Mouse (Mus musculus) olfactory bulb, adult 2 months (tissue): ENCODE measurements around the gene Mapk8ip3. TPM values are rescaled to one million over a fixed set of nuclear protein-coding genes. Genes with fewer than 3 reads are reported as not detected.

Source experiments
- H3K27ac ChIP-seq: fragments of 200-500 bp; 2 replicates; pipeline ENCODE4 v1.5.1; 2012; ENCODE audit warnings: low read depth, low read length; ENCODE audit not compliant: insufficient read depth
- H3K4me1 ChIP-seq: fragments of 200-500 bp; 2 replicates; pipeline ENCODE4 v1.6.1; 2012; ENCODE audit warnings: low read length; ENCODE audit not compliant: control insufficient read depth, insufficient read depth
- H3K4me3 ChIP-seq: fragments of 200-500 bp; 2 replicates; pipeline ENCODE4 v1.5.1; 2012; ENCODE audit warnings: mild to moderate bottlenecking, low read depth, low read length, moderate library complexity; ENCODE audit not compliant: insufficient read depth
- CTCF ChIP-seq: fragments of 200-500 bp; IDR thresholded peaks from 2 replicates; pipeline ENCODE4 v1.5.1; 2012; ENCODE audit warnings: low read depth, mild to moderate bottlenecking, low read length, moderate library complexity; ENCODE audit not compliant: insufficient read depth
- POLR2A ChIP-seq: fragments of 200-500 bp; IDR thresholded peaks from 2 replicates; pipeline ENCODE4 v1.6.1; 2012; ENCODE audit warnings: mild to moderate bottlenecking, low read depth, low read length, moderate library complexity; ENCODE audit not compliant: insufficient read depth
- WGBS: fragments of 180-500 bp; shearing (Covaris S2); methylation state at CpG from one replicate; pipeline ENCODE4 v1.1.7; 2018; 5-methylcytosine and 5-hydroxymethylcytosine counted together
- polyA plus RNA-seq: library from polyadenylated mRNA; stranded (reverse); fragments of >200 nt; gene quantifications from 2 replicates; pipeline ENCODE4 v1.2.4, GENCODE M21; 2012; ENCODE audit warnings: low replicate concordance; ENCODE audit not compliant: missing spikeins, insufficient read depth, insufficient read length

The Mapk8ip3 gene
- polyA plus RNA-seq, 1 experiment, result 307 TPM

DNA sequence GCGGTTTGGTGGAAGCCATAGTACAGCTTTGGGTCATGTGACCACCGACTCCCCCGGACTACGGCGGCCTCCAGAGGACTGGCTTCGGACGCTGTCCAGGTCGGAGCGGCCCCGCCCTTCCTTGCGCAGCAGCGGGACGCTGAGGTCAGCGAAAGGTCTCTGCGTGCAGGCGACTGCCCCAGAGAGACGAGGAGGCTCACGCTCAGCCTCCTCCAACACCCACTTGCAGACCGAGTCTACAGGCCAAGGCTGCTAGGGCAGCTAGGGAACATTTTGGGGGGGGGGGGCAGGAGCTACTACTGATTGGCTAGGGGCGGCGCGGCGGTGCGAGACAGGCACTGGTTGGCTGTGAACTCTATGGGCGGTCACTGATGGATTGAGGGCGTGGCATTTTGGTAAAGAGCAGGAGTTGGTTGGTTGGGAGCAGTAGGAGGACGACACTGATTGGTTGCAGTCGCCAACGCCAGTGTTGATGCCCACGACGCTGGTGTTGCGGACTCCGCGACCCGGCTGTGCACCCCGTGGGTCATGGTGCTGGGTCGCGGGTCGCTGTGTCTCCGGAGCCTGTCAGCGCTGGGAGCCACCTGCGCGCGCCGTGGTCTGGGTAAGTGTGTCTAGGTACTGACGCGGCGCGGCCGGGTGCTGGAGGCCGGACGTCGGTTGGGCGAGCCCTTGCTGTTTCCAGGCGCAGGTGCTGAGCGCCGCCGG is 86.6 kb downstream of the Mapk8ip3 start, which contains the start of gene Fahd1:
Gene Fahd1 (minus strand): TSS at position 300 of the 708 bp plus-strand sequence.
- H3K27ac ChIP-seq, result peak within 1 kb of the TSS; percentile 91
- TF ChIP-seq CTCF (no peak), POLR2A (peak; percentile 72; the same call in 1 of the 2 replicates)
- peak within 1 kb of the TSS; percentile 65 for H3K4me3 ChIP-seq
- H3K4me1 ChIP-seq, result peaks cover 5% of the 10 kb centered on the region
- under 1% methylated on average over 58 of the region's 58 CpGs for WGBS

GRCm38 (mm10) chr17:24849733-24850064 is 87.1 kb downstream of the Mapk8ip3 start:
- TF ChIP-seq CTCF (no peak), POLR2A (no peak)
- Histone ChIP-seq H3K4me1 (peaks cover 4% of the 10 kb centered on the region), H3K4me3 (peak overlapping the region; percentile 65), H3K27ac (peak overlapping the region; percentile 91)
- under 1% methylated on average over 21 of the region's 21 CpGs for WGBS

DNA sequence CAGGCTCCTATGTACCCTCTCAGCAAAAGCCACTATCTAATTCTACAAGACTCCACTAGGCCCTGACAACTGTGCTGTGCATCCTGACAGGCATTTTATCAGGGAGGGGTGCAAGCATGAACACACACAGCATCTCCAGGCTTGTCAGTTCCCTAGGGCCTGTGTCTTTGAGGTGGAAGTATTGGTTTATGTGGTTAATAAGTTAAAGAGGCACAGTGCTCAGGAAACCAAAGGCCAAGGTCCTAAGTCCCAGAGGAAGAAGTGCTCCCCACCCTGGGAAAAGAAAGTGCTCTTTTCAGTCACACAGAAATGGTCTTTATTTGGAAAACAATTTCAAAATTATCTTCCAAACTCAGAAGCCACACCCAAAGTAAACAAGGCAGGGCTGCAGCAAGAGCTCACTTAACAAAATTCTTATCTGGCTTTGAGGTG is 88.2 kb downstream of the Mapk8ip3 start:
- Histone ChIP-seq H3K4me1 (peaks cover 4% of the 10 kb centered on the region), H3K4me3 (no peak overlapping the region), H3K27ac (no peak overlapping the region)
- TF ChIP-seq CTCF (no peak), POLR2A (no peak)

DNA sequence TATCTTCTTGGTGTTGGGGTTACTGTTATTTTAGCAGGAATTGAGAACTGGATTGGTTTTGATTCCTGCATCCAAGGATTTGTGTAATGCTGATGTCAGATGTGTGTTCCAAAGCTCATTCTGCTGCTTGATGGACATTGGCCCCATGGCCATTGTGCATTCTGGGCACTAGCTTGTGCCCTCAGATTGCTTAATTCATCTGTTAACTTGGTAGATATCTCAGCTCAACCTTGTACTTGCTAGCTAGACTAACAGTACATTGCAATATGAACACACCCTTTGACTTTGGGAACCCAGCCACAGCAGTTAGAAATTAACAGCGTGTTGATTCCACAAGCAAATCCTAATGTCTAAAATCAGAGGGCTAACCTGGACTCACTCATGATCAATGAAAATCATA is 89.4 kb downstream of the Mapk8ip3 start:
- WGBS, result 100% methylated on average over 1 of the region's 1 CpGs
- peaks cover 4% of the 10 kb centered on the region for H3K4me1 ChIP-seq
- H3K27ac ChIP-seq, result no peak overlapping the region
- TF ChIP-seq POLR2A, result no peak
- no peak for TF ChIP-seq CTCF
- H3K4me3 ChIP-seq, result no peak overlapping the region

- TF ChIP-seq CTCF, result no peak
- TF ChIP-seq POLR2A, result no peak
- 62% methylated on average over 9 of the region's 9 CpGs for WGBS
- H3K4me1 ChIP-seq, result no peaks in the 10 kb centered on the region; the same call in 1 of the 2 replicates
- no peak overlapping the region for H3K27ac ChIP-seq
- H3K4me3 ChIP-seq, result no peak overlapping the region
These were observed 92.3 kb downstream of the Mapk8ip3 start for GRCm38 (mm10) chr17:24844525-24844924.

GRCm38 (mm10) chr17:24842631-24843030 is 94.1 kb downstream of the Mapk8ip3 start:
- 65% methylated on average over 2 of the region's 2 CpGs for WGBS
- no peak overlapping the region for H3K4me3 ChIP-seq

More at GRCm38 (mm10) chr17:24842631-24843030, 94.1 kb downstream of the Mapk8ip3 start:
- Histone ChIP-seq H3K27ac (no peak overlapping the region), H3K4me1 (no peaks in the 10 kb centered on the region; the same call in 1 of the 2 replicates)
- TF ChIP-seq POLR2A, result no peak
- TF ChIP-seq CTCF, result no peak

Other genes starting within 250 kb of the Mapk8ip3 start
- gene Syngr3, start 247.0 kb downstream of the Mapk8ip3 start, polyA plus RNA-seq, result not detected in 2 replicates
- not detected in 2 replicates for gene Gfer, start 240.8 kb downstream of the Mapk8ip3 start, polyA plus RNA-seq
- gene Noxo1, start 240.7 kb downstream of the Mapk8ip3 start, polyA plus RNA-seq, result not detected in 2 replicates
- gene Tbl3, start 229.3 kb downstream of the Mapk8ip3 start, polyA plus RNA-seq, result not detected in 2 replicates
- not detected in 2 replicates for gene Rnf151, start 218.9 kb downstream of the Mapk8ip3 start, polyA plus RNA-seq
- not detected in 2 replicates for gene Rps2, start 218.9 kb downstream of the Mapk8ip3 start, polyA plus RNA-seq
- gene Ndufb10, start 212.5 kb downstream of the Mapk8ip3 start, polyA plus RNA-seq, result not detected in 2 replicates
- not detected in 2 replicates for gene Rpl3l, start 209.2 kb downstream of the Mapk8ip3 start, polyA plus RNA-seq
- gene Msrb1, start 200.3 kb downstream of the Mapk8ip3 start, polyA plus RNA-seq, result not detected in 2 replicates
- gene Hs3st6, start 184.0 kb downstream of the Mapk8ip3 start, polyA plus RNA-seq, result not detected in 2 replicates
- not detected in 2 replicates for gene Meiob, start 132.7 kb downstream of the Mapk8ip3 start, polyA plus RNA-seq
- gene Hagh, start 96.8 kb downstream of the Mapk8ip3 start, polyA plus RNA-seq, result not detected in 2 replicates
- gene Fahd1, start 86.6 kb downstream of the Mapk8ip3 start, polyA plus RNA-seq, result not detected in 2 replicates
- gene Igfals, start 71.0 kb downstream of the Mapk8ip3 start, polyA plus RNA-seq, result not detected in 2 replicates
- not detected in 2 replicates for gene Nubp2, start 50.6 kb downstream of the Mapk8ip3 start, polyA plus RNA-seq
- gene Spsb3, start 50.3 kb downstream of the Mapk8ip3 start, polyA plus RNA-seq, result not detected in 2 replicates
- not detected in 2 replicates for gene Eme2, start 41.9 kb downstream of the Mapk8ip3 start, polyA plus RNA-seq
- gene Mrps34, start 41.9 kb downstream of the Mapk8ip3 start, polyA plus RNA-seq, result not detected in 2 replicates
- not detected in 2 replicates for gene Nme3, start 40.5 kb downstream of the Mapk8ip3 start, polyA plus RNA-seq
- gene Jpt2, start 23.7 kb upstream of the Mapk8ip3 start, polyA plus RNA-seq, result not detected in 2 replicates
- gene Cramp1l, start 78.8 kb upstream of the Mapk8ip3 start, polyA plus RNA-seq, result not detected in 2 replicates
- gene Ift140, start 79.1 kb upstream of the Mapk8ip3 start, polyA plus RNA-seq, result not detected in 2 replicates
- not detected in 2 replicates for gene Tmem204, start 146.6 kb upstream of the Mapk8ip3 start, polyA plus RNA-seq
- gene Telo2, start 179.0 kb upstream of the Mapk8ip3 start, polyA plus RNA-seq, result not detected in 2 replicates
- gene Ptx4, start 183.8 kb upstream of the Mapk8ip3 start, polyA plus RNA-seq, result not detected in 2 replicates
- not detected in 2 replicates for gene Clcn7, start 196.4 kb upstream of the Mapk8ip3 start, polyA plus RNA-seq
- not detected in 2 replicates for gene Ccdc154, start 225.5 kb upstream of the Mapk8ip3 start, polyA plus RNA-seq
- gene Gm38655, start 238.5 kb upstream of the Mapk8ip3 start, polyA plus RNA-seq, result not detected in 2 replicates
- gene BC003965, start 247.6 kb upstream of the Mapk8ip3 start, polyA plus RNA-seq, result not detected in 2 replicates